Mouse (Mus musculus) neutrophil, adult 5-6 weeks (primary cell): ENCODE results near the gene Olfr477. TPM values are rescaled to one million over a fixed set of nuclear protein-coding genes. Genes with fewer than 3 reads are reported as not detected.
"Not testable (repeated sequence)": the region's sequence is repeated elsewhere in the genome, so short reads cannot be mapped to it uniquely, and the experiment has no call there.

Source experiments
- ATAC-seq: fragments of 151-379, 151-347 bp; 2 replicates; pipeline ENCODE4 v1.8.0; 2017; ENCODE audit warnings: mild to moderate bottlenecking, moderate TSS enrichment; ENCODE audit not compliant: insufficient number of reproducible peaks, poor library complexity, low FRiP score, severe bottlenecking; ENCODE audit errors: extremely low read depth
- total RNA-seq: library from RNA; stranded (forward); fragments of 200-1000 nt; gene quantifications from 2 replicates; pipeline ENCODE4 v1.2.3, GENCODE M21; 2017

The Olfr477 gene
- not detected in 2 replicates for total RNA-seq

- no peak for ATAC-seq
Observed at GRCm38 (mm10) chr7:107986393-107986792, at the start of gene Olfr477. Gene Olfr477 (plus strand): TSS chr7:107986693.

- ATAC-seq: not testable (repeated sequence)
Observed at GRCm38 (mm10) chr7:107952539-107952938, 34.0 kb upstream of the Olfr477 start.

GRCm38 (mm10) chr7:107954343-107954742 lies 32.1 kb upstream of the Olfr477 start, which contains the start of gene Olfr474:
Gene Olfr474 (plus strand): TSS chr7:107954643.
- no peak for ATAC-seq

- ATAC-seq: no peak
Observed at GRCm38 (mm10) chr7:107964503-107964902, 22.0 kb upstream of the Olfr477 start, which contains the start of gene Olfr476. Gene Olfr476 (plus strand): TSS chr7:107964803.

- ATAC-seq: not testable (repeated sequence)
Observed at GRCm38 (mm10) chr7:108014256-108014655, 27.8 kb downstream of the Olfr477 start.

GRCm38 (mm10) chr7:108033889-108034288 lies 47.4 kb downstream of the Olfr477 start, which contains the start of gene Olfr478:
Gene Olfr478 (minus strand): TSS chr7:108033989.
- no peak for ATAC-seq

Other genes starting within 250 kb of the Olfr477 start
- not detected in 2 replicates for gene Cyb5r2, start 228.7 kb upstream of the Olfr477 start, total RNA-seq
- gene Ovch2, start 185.5 kb upstream of the Olfr477 start, total RNA-seq: not detected in 2 replicates
- not detected in 2 replicates for gene Olfr467, start 174.4 kb upstream of the Olfr477 start, total RNA-seq
- 0.12 TPM in 1 of 2 replicates, not detected in the other for gene Olfr469, start 161.2 kb upstream of the Olfr477 start, total RNA-seq
- not detected in 2 replicates for gene Olfr470, start 139.2 kb upstream of the Olfr477 start, total RNA-seq
- not detected in 2 replicates for gene Olfr472, start 88.8 kb upstream of the Olfr477 start, total RNA-seq
- gene Olfr473, start 56.2 kb upstream of the Olfr477 start, total RNA-seq: not detected in 2 replicates
- gene Olfr474, start 32.0 kb upstream of the Olfr477 start, total RNA-seq: not detected in 2 replicates
- not detected in 2 replicates for gene Olfr476, start 21.9 kb upstream of the Olfr477 start, total RNA-seq
- gene Olfr478, start 47.3 kb downstream of the Olfr477 start, total RNA-seq: not detected in 2 replicates
- gene Olfr479, start 64.0 kb downstream of the Olfr477 start, total RNA-seq: not detected in 2 replicates
- not detected in 2 replicates for gene Olfr480, start 80.7 kb downstream of the Olfr477 start, total RNA-seq
- not detected in 2 replicates for gene Olfr481, start 93.2 kb downstream of the Olfr477 start, total RNA-seq
- gene Olfr482, start 110.9 kb downstream of the Olfr477 start, total RNA-seq: not detected in 2 replicates
- not detected in 2 replicates for gene Olfr483, start 114.2 kb downstream of the Olfr477 start, total RNA-seq
- gene Olfr484, start 140.8 kb downstream of the Olfr477 start, total RNA-seq: not detected in 2 replicates
- gene Olfr485, start 173.2 kb downstream of the Olfr477 start, total RNA-seq: not detected in 2 replicates
- not detected in 2 replicates for gene Olfr486, start 186.0 kb downstream of the Olfr477 start, total RNA-seq
- gene Olfr487, start 227.9 kb downstream of the Olfr477 start, total RNA-seq: not detected in 2 replicates